Mouse (Mus musculus) MEL-GATA-1-ER (cell line): Measurements from ENCODE around the gene C530008M17Rik.

Experiments
- DNase-seq: peaks from one replicate; pipeline ENCODE4 v3.0.0-alpha.2; 2012; ENCODE audit warnings: low read depth; ENCODE audit errors: extremely low read depth

The C530008M17Rik gene

GRCm38 (mm10) chr5:76769572-76769971 lies 113.3 kb downstream of the C530008M17Rik start:
- no peak for DNase-seq

DNA sequence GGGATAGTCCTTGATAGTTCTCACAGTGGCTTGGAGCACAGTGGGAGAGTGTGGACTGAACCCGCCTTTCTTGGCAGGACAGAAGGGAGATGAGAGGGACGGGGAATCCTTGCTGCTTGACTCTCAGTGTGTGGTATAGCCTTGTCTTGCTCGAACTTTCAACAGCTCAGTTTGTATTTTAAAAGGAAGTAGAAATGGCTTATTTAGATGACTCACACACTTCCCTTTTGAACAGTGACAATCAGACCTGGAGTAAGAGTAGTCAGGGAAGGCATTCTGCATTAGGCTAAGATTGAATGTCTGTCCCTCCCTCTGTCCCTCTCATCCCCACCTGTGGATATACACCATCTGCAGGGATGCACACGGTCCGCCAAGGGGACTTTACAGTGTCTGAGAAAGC lies 115.1 kb downstream of the C530008M17Rik start:
- no peak for DNase-seq

DNA sequence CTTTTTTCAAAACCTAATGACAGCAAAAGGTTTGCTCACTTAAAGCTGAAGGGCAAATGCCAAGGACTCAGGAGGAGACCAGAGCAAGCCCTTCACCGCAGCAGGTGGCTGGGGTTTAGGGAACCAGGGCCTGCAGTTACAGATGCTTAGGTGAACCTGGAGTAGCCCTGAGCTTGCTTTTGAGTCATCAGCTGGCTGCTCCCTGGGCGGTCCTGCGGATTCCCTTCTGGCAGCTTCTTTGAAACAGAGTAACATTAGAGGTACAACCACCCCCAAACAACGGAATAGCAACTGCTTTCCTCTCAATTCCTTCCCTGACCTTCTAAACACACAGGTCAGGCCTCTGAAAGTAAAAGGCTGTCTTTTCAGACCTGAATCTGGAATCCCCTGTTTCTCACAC lies 116.5 kb downstream of the C530008M17Rik start:
- DNase-seq: no peak

- DNase-seq: no peak
Measured at GRCm38 (mm10) chr5:76773492-76774158, 117.3 kb downstream of the C530008M17Rik start.

DNA sequence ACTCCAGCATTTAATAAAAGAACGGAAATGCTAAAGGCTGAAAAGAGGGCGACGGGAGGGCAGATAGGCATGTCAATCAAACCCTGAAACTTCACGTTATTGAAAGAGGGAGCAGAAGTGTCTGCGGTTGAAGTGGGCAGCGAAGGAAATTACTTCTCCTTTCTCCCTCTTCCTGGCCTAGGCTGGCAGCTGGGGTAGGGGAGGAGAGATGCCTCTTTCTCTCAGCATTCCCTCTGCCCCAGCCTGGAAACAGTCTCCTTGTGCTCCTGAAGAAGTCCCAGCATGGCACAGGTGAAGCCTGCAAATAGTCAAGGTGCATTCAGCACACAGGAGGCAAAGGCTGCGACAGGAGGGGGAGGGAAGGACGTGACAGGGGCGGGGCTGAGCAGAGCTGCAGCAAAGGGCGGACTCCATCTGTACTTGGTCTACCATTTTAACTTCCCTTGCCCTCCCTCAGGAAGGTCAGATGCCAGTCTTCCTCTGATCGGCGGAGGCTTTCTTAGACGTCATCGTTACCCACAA lies 122.8 kb downstream of the C530008M17Rik start:
- DNase-seq: peak; percentile 74

DNA sequence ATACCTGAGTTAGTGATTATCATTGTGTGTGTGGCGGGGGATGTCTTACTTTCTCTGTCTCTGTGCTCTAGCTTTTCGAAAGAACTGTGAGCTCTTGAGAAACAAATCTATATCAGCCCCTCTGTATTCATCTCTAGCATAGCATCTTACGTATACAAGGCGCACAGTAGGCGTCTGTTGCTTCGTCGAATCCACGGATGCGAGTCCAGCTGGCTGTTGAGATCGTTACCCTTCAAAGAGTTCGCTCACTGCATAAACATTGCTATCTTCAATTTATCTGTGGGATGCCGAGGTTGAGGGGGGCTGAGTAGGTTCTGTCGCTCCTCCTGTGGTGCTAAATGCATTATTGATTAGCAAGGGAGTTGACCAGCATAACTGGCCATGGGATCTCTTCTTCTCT lies 125.6 kb downstream of the C530008M17Rik start:
- DNase-seq: no peak

DNA sequence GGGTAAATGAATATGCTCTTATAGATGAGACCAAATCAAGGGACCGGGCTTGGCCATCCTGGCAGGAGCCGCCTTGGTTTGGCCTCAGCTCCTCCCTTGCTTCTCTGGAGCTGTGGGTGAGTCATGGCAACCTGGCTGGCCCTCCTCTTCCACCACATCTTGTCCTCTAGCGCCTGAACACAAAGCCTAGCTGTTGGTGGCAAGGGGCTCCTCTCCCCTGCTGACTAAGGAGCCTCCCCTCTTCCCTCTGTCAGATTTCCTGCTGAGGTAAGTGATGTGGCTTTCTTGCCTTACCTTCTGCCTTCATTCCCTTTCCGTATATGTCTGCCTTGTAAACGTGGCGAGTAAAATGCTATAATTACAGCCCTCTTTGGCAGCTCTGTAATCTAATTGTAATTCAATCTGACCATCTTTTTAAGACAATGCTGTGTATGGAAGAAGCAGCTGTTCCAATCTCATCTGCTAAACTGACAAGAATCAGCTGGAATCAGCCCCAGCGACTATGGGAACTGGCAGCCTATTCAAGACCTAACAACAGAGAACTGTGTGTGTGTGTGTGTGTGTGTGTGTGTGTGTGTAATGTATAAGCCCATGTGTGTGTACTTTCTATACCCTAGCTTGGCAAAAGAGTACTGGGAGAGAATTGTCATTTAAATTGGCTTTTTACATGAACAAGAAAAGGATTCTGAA lies 126.2 kb downstream of the C530008M17Rik start:
- no peak for DNase-seq

DNA sequence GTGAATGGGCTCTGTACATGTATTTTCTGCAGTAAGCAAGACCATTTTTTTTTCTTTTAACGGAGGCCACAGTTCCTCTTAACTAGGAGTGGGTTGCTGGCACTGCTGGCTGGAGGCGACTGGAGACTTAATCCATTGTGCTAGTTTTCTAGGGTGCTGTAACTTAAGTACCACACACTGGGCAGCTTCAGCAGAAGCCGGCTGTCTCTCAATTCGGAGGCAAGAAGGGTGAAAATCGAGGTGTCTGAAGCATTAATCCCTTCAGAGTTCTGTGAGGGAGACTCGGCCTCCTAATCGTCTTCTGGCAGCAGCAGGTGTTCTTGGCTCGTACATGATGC lies 126.8 kb downstream of the C530008M17Rik start:
- no peak for DNase-seq

GRCm38 (mm10) chr5:76784151-76784723 lies 127.9 kb downstream of the C530008M17Rik start:
- DNase-seq: no peak

DNA sequence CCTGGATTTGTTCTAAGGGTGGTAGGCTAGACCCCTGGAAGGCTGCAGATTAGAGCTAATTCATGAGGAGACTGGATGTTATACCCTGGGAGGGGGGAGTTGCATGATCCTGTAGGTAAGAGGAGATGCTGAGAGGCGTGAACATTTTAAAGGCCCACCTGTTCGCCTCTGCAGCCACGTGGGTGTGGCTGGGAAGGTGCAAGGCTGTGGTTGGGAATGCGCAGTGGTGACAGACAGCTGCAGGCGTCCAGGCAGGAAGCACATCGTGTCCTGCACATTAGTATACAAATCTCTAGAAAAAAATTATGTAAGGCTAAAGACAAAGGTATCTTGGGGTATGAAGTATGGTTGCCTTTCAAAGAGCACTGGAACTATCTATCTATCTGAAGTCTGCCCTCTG lies 128.7 kb downstream of the C530008M17Rik start:
- no peak for DNase-seq

- DNase-seq: no peak
Measured at GRCm38 (mm10) chr5:76789881-76790280, 133.6 kb downstream of the C530008M17Rik start.

- no peak for DNase-seq
Measured at GRCm38 (mm10) chr5:76791280-76791679, 135.0 kb downstream of the C530008M17Rik start.

DNA sequence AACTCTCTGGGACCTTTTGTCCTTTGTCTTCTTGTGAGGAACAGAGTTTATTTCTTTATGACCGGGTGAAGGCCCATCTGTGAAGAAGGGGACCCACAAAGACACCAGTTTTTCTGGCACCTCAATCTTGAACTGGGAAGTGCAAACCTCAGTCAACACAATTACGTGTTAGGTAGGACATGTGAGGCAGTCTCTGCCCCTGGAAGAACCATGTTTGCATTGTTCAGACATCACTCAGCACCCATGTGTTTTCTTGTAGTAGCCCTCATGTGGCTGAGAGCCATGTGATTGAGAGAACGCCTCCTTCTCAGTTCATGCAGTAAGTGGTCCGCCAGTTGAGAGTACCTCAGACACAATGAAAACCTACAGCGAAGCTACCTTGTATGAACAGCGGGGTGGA lies 136.4 kb downstream of the C530008M17Rik start:
- DNase-seq: no peak

DNA sequence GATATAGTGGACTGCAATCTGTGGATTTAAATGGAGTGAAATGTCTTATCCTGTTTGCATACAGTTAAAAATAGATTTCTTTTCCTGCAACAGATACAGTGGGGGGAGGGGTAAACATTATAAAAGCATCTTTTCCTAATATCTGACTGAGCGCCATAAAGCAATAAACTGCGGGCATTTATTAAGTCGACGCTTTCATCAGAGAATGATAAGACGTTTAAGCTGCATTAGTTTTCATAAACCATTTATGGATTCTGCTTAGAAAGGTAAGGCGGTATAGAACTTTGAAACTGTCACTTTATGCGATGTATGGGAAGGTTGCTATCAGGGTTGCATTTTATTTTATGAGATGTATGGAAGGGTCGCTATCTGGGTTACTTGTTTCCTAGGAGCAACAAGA lies 141.7 kb downstream of the C530008M17Rik start:
- DNase-seq: no peak

GRCm38 (mm10) chr5:76799471-76799870 lies 143.2 kb downstream of the C530008M17Rik start:
- DNase-seq: peak; percentile 29

GRCm38 (mm10) chr5:76809031-76809430 lies 152.7 kb downstream of the C530008M17Rik start:
- no peak for DNase-seq

DNA sequence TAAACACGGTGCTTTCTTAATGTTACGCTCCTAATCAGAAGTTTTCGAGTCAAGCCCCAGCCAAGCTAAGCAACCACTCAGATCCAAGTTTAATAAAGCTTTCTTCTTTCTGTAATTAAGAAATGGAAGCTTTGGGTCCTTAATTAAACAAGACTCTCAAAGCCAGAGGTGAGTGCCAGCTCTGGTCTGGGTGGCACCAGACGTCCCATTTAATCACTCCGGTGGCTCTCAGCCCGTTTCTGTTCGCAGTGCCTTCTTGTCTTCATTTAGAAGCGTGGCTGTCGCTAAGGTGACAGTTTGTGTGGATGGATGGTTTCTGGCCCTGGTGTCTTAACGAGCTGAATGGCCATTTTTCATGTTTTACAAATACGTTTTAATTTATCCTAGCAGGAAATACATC lies 158.7 kb downstream of the C530008M17Rik start:
- no peak for DNase-seq

- DNase-seq: no peak
Measured at GRCm38 (mm10) chr5:76815786-76816455, 159.6 kb downstream of the C530008M17Rik start.

- no peak for DNase-seq
Measured at GRCm38 (mm10) chr5:76816748-76817147, 160.4 kb downstream of the C530008M17Rik start.

GRCm38 (mm10) chr5:76817678-76818077 lies 161.4 kb downstream of the C530008M17Rik start:
- DNase-seq: no peak

GRCm38 (mm10) chr5:76818807-76819206 lies 162.5 kb downstream of the C530008M17Rik start:
- no peak for DNase-seq

DNA sequence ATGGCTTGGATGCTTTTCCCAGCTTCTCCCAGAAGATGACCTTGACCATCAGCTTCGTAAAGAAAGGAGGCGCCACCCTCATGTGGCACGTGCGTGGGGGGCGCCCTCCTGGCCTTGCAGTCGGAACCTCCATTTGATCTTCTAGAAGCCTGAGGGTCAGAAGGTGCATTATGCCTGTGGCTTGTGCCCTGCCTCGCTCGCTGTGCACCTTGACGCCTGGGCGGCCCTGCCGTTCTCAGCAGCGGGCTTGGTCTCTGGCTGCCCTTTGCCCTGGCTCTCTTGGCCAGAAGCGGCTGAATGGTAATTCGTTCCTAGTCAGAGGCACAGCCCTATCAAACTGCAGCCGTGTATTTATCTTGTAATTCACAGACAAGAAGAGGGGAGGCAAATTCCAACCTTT lies 165.8 kb downstream of the C530008M17Rik start:
- no peak for DNase-seq
